18 mouse cellular contexts compared by ENCODE assay signal in the genomic region with DNA sequence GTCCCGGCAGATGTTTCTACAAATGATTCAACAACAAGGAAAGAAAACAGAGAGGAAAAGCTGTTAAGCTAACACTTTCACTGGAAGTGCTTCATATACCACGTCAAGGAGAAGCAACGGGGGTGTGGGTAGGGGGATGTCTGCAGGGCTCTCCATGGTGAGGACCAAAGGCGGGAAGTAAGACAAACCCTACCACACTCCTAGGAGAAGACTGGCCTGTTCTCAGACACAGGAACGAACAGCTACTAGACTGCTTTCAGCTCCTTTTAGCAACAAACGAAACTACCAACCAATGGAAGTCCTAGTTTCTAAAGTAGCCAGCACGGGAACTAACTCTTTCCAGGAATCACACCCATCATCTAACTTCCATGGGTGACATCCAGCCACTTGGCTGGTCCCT.
"Had no signal": no experiment of that assay in that cellular context is flagged by ENCODE, and none has a peak within 500 bp of the region (broad histone marks: within the 10 kb centered on the region; RNA-seq: fewer than 3 reads in every experiment).

No protein-coding gene starts in this region.

- ATAC-seq: liver, postnatal 0 days; lung, postnatal 0 days; midbrain, embryonic 16.5 days had no signal

- H3K27ac ChIP-seq: liver, embryonic 13.5 days; liver, embryonic 15.5 days; lung, embryonic 15.5 days; macrophage; midbrain, embryonic 12.5 days; neural tube, embryonic 12.5 days had no signal

- H3K27me3 ChIP-seq: liver, embryonic 13.5 days; liver, embryonic 15.5 days; lung, embryonic 15.5 days; neural tube, embryonic 12.5 days had no signal

- H3K4me3 ChIP-seq: liver, embryonic 13.5 days; liver, embryonic 15.5 days; lung, embryonic 15.5 days; megakaryocyte, embryonic 14.5 days; midbrain, embryonic 12.5 days; neural tube, embryonic 12.5 days had no signal

- H3K9ac ChIP-seq: liver, embryonic 13.5 days; liver, embryonic 15.5 days; liver, postnatal 0 days; lung, embryonic 15.5 days; midbrain, embryonic 12.5 days; neural tube, embryonic 12.5 days had no signal

- DNase-seq: liver, embryonic 13.5 days; liver, postnatal 0 days; lung, adult 2 months; lung, postnatal 14 days; lung, postnatal 36 days; midbrain, embryonic 14.5 days; right cerebral cortex, postnatal 14 days; thymus, adult 18-20 months; thymus, postnatal 14 days; thymus, postnatal 36 days had no signal

- H3K9me3 ChIP-seq: liver, embryonic 13.5 days; liver, embryonic 15.5 days; lung, embryonic 15.5 days; megakaryocyte, embryonic 14.5 days; midbrain, embryonic 12.5 days; neural tube, embryonic 12.5 days had no signal

- H3K4me2 ChIP-seq: liver, embryonic 13.5 days; liver, embryonic 15.5 days; lung, embryonic 15.5 days; midbrain, embryonic 12.5 days; neural tube, embryonic 12.5 days had no signal

- H3K4me1 ChIP-seq: liver, embryonic 13.5 days; liver, embryonic 15.5 days; lung, embryonic 15.5 days; megakaryocyte, embryonic 14.5 days; midbrain, embryonic 12.5 days had no signal

- H3K36me3 ChIP-seq: liver, embryonic 13.5 days; liver, embryonic 15.5 days; lung, embryonic 15.5 days; midbrain, embryonic 12.5 days; neural tube, embryonic 12.5 days had no signal
